Mouse (Mus musculus) bone marrow macrophage, adult 2 months (primary cell): ENCODE measurements at regions not wholly inside any gene's neighbourhood (a gene's known extent, or its start where the extent isn't known, plus 50 kb on each side); places are given as distances from the start of the nearest gene placed in this dataset.

Experiments used
- CTCF ChIP-seq: IDR thresholded peaks from 2 replicates; pipeline ENCODE4 v1.5.1; 2012; ENCODE audit warnings: low read depth, mild to moderate bottlenecking, low read length, moderate library complexity
- POLR2A ChIP-seq: IDR thresholded peaks from 2 replicates; pipeline ENCODE4 v1.6.1; 2012; ENCODE audit warnings: mild to moderate bottlenecking, low read depth, low read length, borderline replicate concordance

- TF ChIP-seq CTCF (no peak), POLR2A (no peak)
These were observed 220.0 kb downstream of the Rybp start for GRCm38 (mm10) chr6:100067273-100067672.
